Mouse (Mus musculus) liver, embryonic 12.5 days (tissue): ENCODE data around the gene Mta2. TPM values are rescaled to one million over a fixed set of nuclear protein-coding genes. Genes with fewer than 3 reads are reported as not detected.

ENCODE experiments used
- ATAC-seq: fragments of 200-750 bp; cut with Nextera tagmentation; 2 replicates; pipeline ENCODE4 v1.8.0; 2017; ENCODE audit warnings: moderate number of reproducible peaks, mild to moderate bottlenecking, moderate library complexity
- H3K27ac ChIP-seq: fragments of 300-500 bp; sonication (generic); 2 replicates; pipeline ENCODE4 v1.5.1; 2016; ENCODE audit warnings: mild to moderate bottlenecking
- H3K27me3 ChIP-seq: fragments of 300-500 bp; sonication (generic); replicated peaks from 2 replicates; pipeline ENCODE4 v1.6.1; 2016; ENCODE audit warnings: mild to moderate bottlenecking, moderate library complexity
- H3K36me3 ChIP-seq: fragments of 300-500 bp; sonication (generic); 2 replicates; pipeline ENCODE4 v1.6.1; 2016; ENCODE audit warnings: mild to moderate bottlenecking, moderate library complexity
- H3K4me1 ChIP-seq: fragments of 300-500 bp; sonication (generic); 2 replicates; pipeline ENCODE4 v1.6.1; 2016
- H3K4me2 ChIP-seq: fragments of 300-500 bp; sonication (generic); 2 replicates; pipeline ENCODE4 v1.6.1; 2016; ENCODE audit warnings: mild to moderate bottlenecking, moderate library complexity
- H3K4me3 ChIP-seq: fragments of 300-500 bp; sonication (generic); 2 replicates; pipeline ENCODE4 v1.5.1; 2016; ENCODE audit warnings: mild to moderate bottlenecking, moderate library complexity
- H3K9ac ChIP-seq: fragments of 300-500 bp; sonication (generic); 2 replicates; pipeline ENCODE4 v1.6.1; 2016; ENCODE audit warnings: mild to moderate bottlenecking, moderate library complexity
- H3K9me3 ChIP-seq: fragments of 300-500 bp; sonication (generic); replicated peaks from 2 replicates; pipeline ENCODE4 v1.6.1; 2016; ENCODE audit warnings: mild to moderate bottlenecking, moderate library complexity
- WGBS: fragments of 180-500 bp; shearing (Covaris S2); methylation state at CpG from one replicate; pipeline ENCODE4 v1.1.7; 2016; ENCODE audit not compliant: insufficient replicate concordance; 5-methylcytosine and 5-hydroxymethylcytosine counted together
- polyA plus RNA-seq: library from polyadenylated mRNA; unstranded; fragments of >200 nt; fragmentation: Nextera tagmentation; extraction: Ambion mirVana; gene quantifications from 2 replicates; pipeline ENCODE4 v1.2.1, GENCODE M21; 2016

Gene Mta2
- polyA plus RNA-seq, 1 experiment from 2014 or later, result 140 TPM

GRCm38 (mm10) chr19:8976535-8976934 is 34.9 kb downstream of the Mta2 start:
- 68% methylated on average over 3 of the region's 3 CpGs for WGBS
- Histone ChIP-seq H3K27me3 (no peaks in the 10 kb centered on the region), H3K27ac (no peak overlapping the region), H3K36me3 (peaks cover 95% of the 10 kb centered on the region), H3K4me1 (peaks cover 31% of the 10 kb centered on the region), H3K4me3 (no peak overlapping the region), H3K9ac (no peak overlapping the region), H3K9me3 (no peaks in the 10 kb centered on the region), H3K4me2 (no peak overlapping the region)
- ATAC-seq, result no peak

- Histone ChIP-seq H3K4me3 (no peak overlapping the region), H3K9me3 (no peaks in the 10 kb centered on the region), H3K4me2 (no peak overlapping the region), H3K4me1 (peaks cover 43% of the 10 kb centered on the region), H3K27ac (0 out of 2 replicates have a peak overlapping the region, but pooled peaks have one; percentile 37), H3K27me3 (peaks cover 4% of the 10 kb centered on the region), H3K36me3 (peaks cover 53% of the 10 kb centered on the region), H3K9ac (no peak overlapping the region)
- WGBS, result 43% methylated on average over 5 of the region's 5 CpGs
- no peak for ATAC-seq
Observed at GRCm38 (mm10) chr19:8980771-8981170, 39.1 kb downstream of the Mta2 start.

- Histone ChIP-seq H3K4me1 (peaks cover 43% of the 10 kb centered on the region), H3K27ac (no peak overlapping the region), H3K9me3 (no peaks in the 10 kb centered on the region), H3K36me3 (peaks cover 45% of the 10 kb centered on the region), H3K4me2 (no peak overlapping the region), H3K27me3 (peaks cover 12% of the 10 kb centered on the region), H3K9ac (no peak overlapping the region), H3K4me3 (no peak overlapping the region)
- ATAC-seq, result no peak
- 67% methylated on average over 2 of the region's 2 CpGs for WGBS
Observed at GRCm38 (mm10) chr19:8981450-8982168, 39.9 kb downstream of the Mta2 start.

- Histone ChIP-seq H3K4me1 (peaks cover 43% of the 10 kb centered on the region), H3K27ac (no peak overlapping the region), H3K9me3 (no peaks in the 10 kb centered on the region), H3K4me2 (no peak overlapping the region), H3K36me3 (peaks cover 35% of the 10 kb centered on the region), H3K27me3 (peaks cover 21% of the 10 kb centered on the region), H3K4me3 (no peak overlapping the region), H3K9ac (no peak overlapping the region)
- ATAC-seq, result peak; percentile 14; the same call in 1 of the 2 replicates
- 36% methylated on average over 5 of the region's 5 CpGs for WGBS
Observed at GRCm38 (mm10) chr19:8982303-8983149, 40.9 kb downstream of the Mta2 start.

GRCm38 (mm10) chr19:8983150-8983650 is 41.5 kb downstream of the Mta2 start:
- Histone ChIP-seq H3K27ac (no peak overlapping the region), H3K4me3 (no peak overlapping the region), H3K4me1 (peaks cover 47% of the 10 kb centered on the region), H3K27me3 (peaks cover 28% of the 10 kb centered on the region), H3K9me3 (no peaks in the 10 kb centered on the region), H3K9ac (no peak overlapping the region), H3K36me3 (peaks cover 29% of the 10 kb centered on the region), H3K4me2 (no peak overlapping the region)
- WGBS, result 12% methylated on average over 4 of the region's 4 CpGs
- ATAC-seq, result no peak

GRCm38 (mm10) chr19:8984255-8984868 is 42.7 kb downstream of the Mta2 start:
- H3K27me3 ChIP-seq, result peaks cover 39% of the 10 kb centered on the region
- ATAC-seq, result no peak
- WGBS, result 37% methylated on average over 7 of the region's 7 CpGs
- peaks cover 17% of the 10 kb centered on the region for H3K36me3 ChIP-seq
- no peaks in the 10 kb centered on the region for H3K9me3 ChIP-seq
- no peak overlapping the region for H3K4me2 ChIP-seq
- H3K4me1 ChIP-seq, result peaks cover 49% of the 10 kb centered on the region
- H3K27ac ChIP-seq, result no peak overlapping the region
- no peak overlapping the region for H3K9ac ChIP-seq
- H3K4me3 ChIP-seq, result no peak overlapping the region

- no peak for ATAC-seq
- Histone ChIP-seq H3K9me3 (no peaks in the 10 kb centered on the region), H3K27ac (no peak overlapping the region), H3K4me1 (peaks cover 57% of the 10 kb centered on the region), H3K4me3 (no peak overlapping the region), H3K9ac (no peak overlapping the region), H3K27me3 (peaks cover 55% of the 10 kb centered on the region), H3K4me2 (no peak overlapping the region), H3K36me3 (peaks cover 2% of the 10 kb centered on the region)
- 67% methylated on average over 5 of the region's 5 CpGs for WGBS
Observed at GRCm38 (mm10) chr19:8985891-8986290, 44.2 kb downstream of the Mta2 start.

- Histone ChIP-seq H3K27me3 (peaks cover 66% of the 10 kb centered on the region), H3K36me3 (no peaks in the 10 kb centered on the region), H3K9me3 (no peaks in the 10 kb centered on the region), H3K4me3 (no peak overlapping the region), H3K4me2 (no peak overlapping the region), H3K27ac (no peak overlapping the region), H3K4me1 (peaks cover 52% of the 10 kb centered on the region), H3K9ac (no peak overlapping the region)
- WGBS, result 59% methylated on average over 2 of the region's 2 CpGs
- no peak for ATAC-seq
Observed at GRCm38 (mm10) chr19:8987816-8988215, 46.1 kb downstream of the Mta2 start.

GRCm38 (mm10) chr19:8988346-8989065 is 46.8 kb downstream of the Mta2 start:
- Histone ChIP-seq H3K4me3 (peak overlapping the region; percentile 59), H3K27me3 (peaks cover 66% of the 10 kb centered on the region), H3K9ac (no peak overlapping the region), H3K27ac (no peak overlapping the region), H3K4me2 (peak overlapping the region; percentile 87), H3K4me1 (peaks cover 52% of the 10 kb centered on the region), H3K9me3 (no peaks in the 10 kb centered on the region), H3K36me3 (no peaks in the 10 kb centered on the region)
- WGBS, result 28% methylated on average over 15 of the region's 15 CpGs
- ATAC-seq, result no peak

GRCm38 (mm10) chr19:8989066-8989566 is 47.4 kb downstream of the Mta2 start, which contains the start of gene Ahnak:
TSS of gene Ahnak (plus strand) at chr19:8989284.
- under 1% methylated on average over 42 of the region's 42 CpGs for WGBS
- H3K27me3 ChIP-seq, result peaks cover 66% of the 10 kb centered on the region
- H3K9me3 ChIP-seq, result no peaks in the 10 kb centered on the region
- H3K27ac ChIP-seq, result 0 out of 2 replicates have a peak within 1 kb of the TSS, but pooled peaks have one; percentile 9
- peak within 1 kb of the TSS; percentile 59 for H3K4me3 ChIP-seq
- no peaks in the 10 kb centered on the region for H3K36me3 ChIP-seq
- H3K9ac ChIP-seq, result peak within 1 kb of the TSS; percentile 60
- ATAC-seq, result peak; percentile 59
- peaks cover 46% of the 10 kb centered on the region for H3K4me1 ChIP-seq
- H3K4me2 ChIP-seq, result peak within 1 kb of the TSS; percentile 87
